Mouse (Mus musculus) mesoderm, embryonic 11.5 days (tissue): ENCODE measurements around the gene Olfr1200.

ENCODE experiments used
- DNase-seq: peaks from one replicate; pipeline ENCODE4 v3.0.0-alpha.2; 2012; ENCODE audit warnings: low read depth, low spot score

The Olfr1200 gene

DNA sequence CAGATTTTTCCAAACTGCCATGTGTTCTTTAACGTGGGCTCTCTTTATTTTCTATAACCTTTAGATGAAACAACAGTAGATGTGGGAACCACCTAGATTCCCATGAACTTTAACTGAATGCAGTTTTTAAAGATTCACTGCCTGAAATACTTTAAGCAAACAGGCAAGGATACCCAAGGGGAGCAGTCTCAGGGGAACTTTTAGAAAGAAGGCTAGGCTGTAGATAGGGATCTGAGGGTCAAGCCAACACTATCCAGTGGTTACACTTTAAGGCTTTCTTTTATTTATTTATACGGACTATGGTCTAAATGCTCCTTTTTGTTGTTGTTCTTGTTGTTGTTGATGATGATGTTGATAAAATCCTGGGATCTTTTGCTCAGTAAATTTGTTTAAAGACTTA, at the start of gene Olfr1200:
Olfr1200 (minus strand) TSS at position 101 of the 400 bp plus-strand sequence.
- DNase-seq = no peak

GRCm38 (mm10) chr2:88814196-88814595, 43.9 kb upstream of the Olfr1200 start, which contains the start of gene Olfr1202:
Olfr1202 (plus strand) TSS chr2:88814496.
- DNase-seq = no peak

GRCm38 (mm10) chr2:88792736-88793135, 22.4 kb upstream of the Olfr1200 start, which contains the start of gene Olfr1201:
Olfr1201 (plus strand) TSS chr2:88793036.
- DNase-seq = no peak

- DNase-seq = no peak
Measured at GRCm38 (mm10) chr2:88760369-88760768, 9.9 kb downstream of the Olfr1200 start, which contains the start of gene Olfr1199. Olfr1199 (minus strand) TSS chr2:88760469.

DNA sequence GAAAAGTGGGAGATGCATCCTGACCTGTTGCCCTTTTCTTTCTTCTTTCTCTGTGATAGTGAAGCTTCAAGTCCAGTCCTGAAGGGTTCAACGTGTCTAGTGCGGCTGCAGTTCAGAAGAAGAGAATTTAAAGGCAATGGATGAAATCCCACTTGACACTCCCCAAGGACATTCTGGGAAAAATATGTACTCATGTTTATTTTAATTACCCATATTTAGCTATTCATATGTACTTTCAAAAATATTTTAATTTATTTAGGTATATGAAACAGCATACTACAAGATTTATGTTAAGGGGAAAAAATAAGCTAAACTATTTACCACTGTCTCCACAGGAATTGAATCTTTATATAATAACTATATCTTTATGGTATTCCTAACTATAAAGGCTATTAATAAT, 19.0 kb downstream of the Olfr1200 start, which contains the start of gene Olfr1198:
Olfr1198 (minus strand) TSS at position 101 of the 400 bp plus-strand sequence.
- DNase-seq = no peak

- DNase-seq = no peak
Measured at GRCm38 (mm10) chr2:88743379-88743778, 26.9 kb downstream of the Olfr1200 start.

DNA sequence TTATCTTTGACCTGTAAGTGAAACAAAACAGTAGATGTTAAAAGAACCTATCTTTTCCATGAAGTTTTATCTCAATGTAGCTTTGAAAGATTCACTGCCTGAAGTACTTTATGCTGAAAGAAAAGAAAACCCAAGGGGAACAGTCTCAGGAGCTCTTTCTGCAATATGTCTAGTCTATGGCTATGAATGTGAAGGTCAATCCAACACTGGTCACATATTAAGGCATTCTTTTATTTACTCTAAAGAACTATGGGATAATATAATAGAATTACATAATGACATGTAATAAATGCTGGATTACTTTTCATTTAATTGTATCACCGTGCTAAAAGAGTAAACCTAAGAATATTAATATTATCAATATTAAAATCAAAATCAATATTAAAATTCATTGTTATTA, 38.0 kb downstream of the Olfr1200 start, which contains the start of gene Olfr1197:
Olfr1197 (minus strand) TSS at position 101 of the 400 bp plus-strand sequence.
- DNase-seq = no peak
